Mouse (Mus musculus) cerebellum, adult 2 months (tissue): Measurements from ENCODE around the gene Mnx1. TPM values are rescaled to one million over a fixed set of nuclear protein-coding genes. Genes with fewer than 3 reads are reported as not detected.
"Not testable (repeated sequence)": the region's sequence is repeated elsewhere in the genome, so short reads cannot be mapped to it uniquely, and the experiment has no call there.

ENCODE experiments used
- DNase-seq, 2 experiments: peaks; one replicate each; pipeline ENCODE4 v3.0.0; 2021
- H3K27ac ChIP-seq: fragments of 200-500 bp; 2 replicates; pipeline ENCODE4 v1.5.1; 2012; ENCODE audit warnings: low read length, control low read depth, inconsistent platforms; ENCODE audit not compliant: insufficient read depth
- H3K27me3 ChIP-seq: fragments of 200-500 bp; 2 replicates; pipeline ENCODE4 v1.6.1; 2012; ENCODE audit warnings: inconsistent platforms, mild to moderate bottlenecking, low read length, moderate library complexity; ENCODE audit not compliant: control insufficient read depth, insufficient read depth
- H3K4me1 ChIP-seq: fragments of 200-500 bp; 2 replicates; pipeline ENCODE4 v1.6.1; 2011; ENCODE audit warnings: low read length; ENCODE audit not compliant: control insufficient read depth, insufficient read depth
- H3K4me3 ChIP-seq: fragments of 200-500 bp; replicated peaks from 2 replicates; pipeline ENCODE3; 2011; ENCODE audit warnings: mild to moderate bottlenecking, low read depth, low read length, control low read depth; ENCODE audit not compliant: insufficient read depth
- CTCF ChIP-seq: fragments of 200-500 bp; IDR thresholded peaks from 2 replicates; pipeline ENCODE4 v1.5.1; 2011; ENCODE audit warnings: low read depth, mild to moderate bottlenecking, control low read depth, low read length, moderate library complexity, borderline replicate concordance; ENCODE audit not compliant: insufficient read depth
- POLR2A ChIP-seq: fragments of 200-500 bp; IDR thresholded peaks from 2 replicates; pipeline ENCODE4 v1.6.1; 2011; ENCODE audit warnings: low read length, control low read depth, borderline replicate concordance; ENCODE audit not compliant: insufficient read depth
- WGBS: fragments of 180-500 bp; shearing (Covaris S2); methylation state at CpG from one replicate; pipeline ENCODE4 v1.1.7; 2018; 5-methylcytosine and 5-hydroxymethylcytosine counted together
- polyA plus RNA-seq: library from polyadenylated mRNA; depleted of rRNA; stranded (reverse); fragments of >200 nt; gene quantifications from 2 replicates; pipeline ENCODE4 v1.2.3, GENCODE M21; 2012

The Mnx1 gene
- polyA plus RNA-seq, 1 experiment, result not detected

DNA sequence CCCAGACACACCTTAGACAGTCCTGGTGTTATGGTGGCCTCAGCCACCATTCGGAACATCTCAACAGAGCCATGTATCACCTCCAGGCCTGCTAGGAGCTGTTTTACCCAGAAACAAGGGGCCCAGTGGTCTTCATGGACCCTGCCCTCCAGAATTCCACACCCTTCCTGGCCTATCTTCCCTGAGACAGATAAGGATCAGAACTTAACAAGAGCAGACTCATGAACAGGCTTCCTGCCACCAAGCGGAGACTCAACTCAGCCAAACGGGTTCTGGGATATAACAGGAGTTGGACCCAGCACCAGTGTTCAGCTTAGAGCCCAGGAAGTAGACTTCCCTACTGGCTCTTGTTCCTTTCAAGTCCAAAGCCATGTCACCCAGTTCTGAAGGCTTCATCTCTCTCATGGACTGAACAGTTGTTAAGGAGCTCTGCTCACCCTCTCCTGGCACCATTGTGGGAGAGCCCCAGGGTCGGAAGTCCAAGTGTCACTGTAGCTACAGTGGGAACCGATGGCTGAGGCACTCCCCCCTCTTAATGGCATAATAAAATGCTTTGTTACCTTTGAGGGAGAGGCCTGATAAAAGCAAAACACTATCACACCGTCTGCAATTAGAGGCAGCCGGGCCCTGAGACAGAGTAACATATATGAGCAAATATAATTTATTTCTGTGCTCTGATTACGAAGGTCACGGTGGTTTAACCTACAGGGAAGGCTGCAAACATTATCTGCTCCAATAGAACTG is 15.2 kb downstream of the Mnx1 start:
- Histone ChIP-seq H3K4me1 (no peaks in the 10 kb centered on the region), H3K4me3 (no peak overlapping the region), H3K27ac (no peak overlapping the region), H3K27me3 (peaks cover 1% of the 10 kb centered on the region; the same call in 1 of the 2 replicates)
- TF ChIP-seq POLR2A (no peak), CTCF (no peak)
- 77% methylated on average over 9 of the region's 9 CpGs for WGBS
- no peak for DNase-seq

DNA sequence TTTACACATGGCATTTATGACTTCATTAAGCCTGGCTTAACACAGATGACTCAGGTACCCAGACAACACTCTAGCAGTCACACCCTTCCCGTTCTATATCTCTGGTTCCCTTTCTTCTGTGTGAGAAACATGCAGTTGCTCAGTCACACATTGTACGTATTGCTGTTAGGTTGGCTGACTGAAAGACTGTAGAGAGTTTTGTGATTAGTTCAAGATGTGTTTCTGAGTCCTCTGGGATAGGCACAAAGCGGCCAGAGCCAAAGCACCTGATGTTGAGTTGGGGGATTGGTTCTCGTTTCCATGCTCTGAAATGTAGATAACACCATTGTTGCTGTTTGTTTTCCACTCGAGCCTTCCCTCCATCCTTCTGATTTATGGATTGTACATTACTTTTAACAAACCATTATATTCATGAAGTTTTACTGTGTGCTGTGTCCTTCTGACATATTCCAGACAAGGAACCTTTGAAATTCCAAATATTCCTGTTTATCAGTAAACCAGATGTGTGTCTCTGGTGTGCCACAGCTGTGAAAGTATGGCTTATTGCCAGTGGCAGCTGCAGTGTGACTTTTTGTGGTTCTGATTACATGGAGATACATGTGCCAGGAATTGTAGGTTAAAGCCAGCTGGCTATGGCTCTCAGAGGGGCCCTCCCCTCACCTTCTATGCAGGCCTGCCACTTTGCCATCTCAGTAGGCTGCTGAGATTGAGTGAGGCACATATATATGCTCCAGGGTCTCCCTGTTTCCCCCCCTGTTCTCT is 21.2 kb downstream of the Mnx1 start:
- Histone ChIP-seq H3K4me3 (no peak overlapping the region), H3K27me3 (no peaks in the 10 kb centered on the region), H3K4me1 (no peaks in the 10 kb centered on the region), H3K27ac (no peak overlapping the region)
- WGBS, result 82% methylated on average over 5 of the region's 5 CpGs
- TF ChIP-seq CTCF (no peak), POLR2A (no peak)
- no peak for DNase-seq

DNA sequence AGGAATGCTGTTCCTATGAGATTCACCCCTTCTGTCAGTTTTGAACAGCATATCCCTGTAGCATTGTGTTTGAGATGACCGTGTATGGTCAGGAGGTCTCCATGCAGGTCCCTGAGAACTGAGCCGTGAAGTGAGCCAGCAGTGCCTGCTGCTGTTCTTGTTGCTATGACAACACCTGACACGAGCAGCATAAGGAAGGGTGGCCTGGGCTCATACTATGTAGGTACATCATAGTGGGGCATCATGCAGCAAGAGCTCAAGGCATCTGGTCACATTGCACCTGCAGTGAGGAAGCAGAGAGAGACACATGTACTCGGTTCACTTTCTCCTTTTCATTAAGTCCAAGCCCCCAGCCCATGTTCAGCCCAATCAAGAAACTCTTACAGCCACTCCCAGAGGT is 25.9 kb downstream of the Mnx1 start:
- WGBS, result 30% methylated on average over 4 of the region's 4 CpGs
- H3K27ac ChIP-seq, result no peak overlapping the region
- DNase-seq, result no peak
- TF ChIP-seq POLR2A, result no peak
- no peak for TF ChIP-seq CTCF
- H3K4me3 ChIP-seq, result no peak overlapping the region
- H3K4me1 ChIP-seq, result no peaks in the 10 kb centered on the region
- no peaks in the 10 kb centered on the region for H3K27me3 ChIP-seq

DNA sequence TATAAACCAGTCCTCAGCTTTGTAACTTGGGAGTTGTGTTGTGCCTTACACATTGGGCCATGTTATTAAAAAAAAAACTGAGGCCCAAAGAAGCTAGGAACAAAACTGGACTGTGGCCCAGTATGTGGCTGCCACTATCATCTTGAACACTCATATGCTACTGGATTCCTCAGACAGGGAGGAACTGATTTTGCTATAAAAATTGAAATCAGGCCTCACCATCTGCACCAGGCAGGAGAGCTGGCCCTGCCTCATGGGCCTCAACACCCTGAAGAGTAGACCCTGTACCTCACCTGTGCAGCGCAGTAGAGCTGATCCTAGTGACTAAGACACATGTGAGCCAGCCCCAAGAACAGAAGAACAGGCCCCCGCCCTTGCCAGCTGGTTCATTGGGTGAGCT is 33.0 kb downstream of the Mnx1 start:
- Histone ChIP-seq H3K27ac (no peak overlapping the region), H3K4me3 (no peak overlapping the region), H3K4me1 (no peaks in the 10 kb centered on the region), H3K27me3 (no peaks in the 10 kb centered on the region)
- 96% methylated on average over 2 of the region's 2 CpGs for WGBS
- TF ChIP-seq POLR2A, result no peak
- TF ChIP-seq CTCF, result no peak
- DNase-seq, result no peak

DNA sequence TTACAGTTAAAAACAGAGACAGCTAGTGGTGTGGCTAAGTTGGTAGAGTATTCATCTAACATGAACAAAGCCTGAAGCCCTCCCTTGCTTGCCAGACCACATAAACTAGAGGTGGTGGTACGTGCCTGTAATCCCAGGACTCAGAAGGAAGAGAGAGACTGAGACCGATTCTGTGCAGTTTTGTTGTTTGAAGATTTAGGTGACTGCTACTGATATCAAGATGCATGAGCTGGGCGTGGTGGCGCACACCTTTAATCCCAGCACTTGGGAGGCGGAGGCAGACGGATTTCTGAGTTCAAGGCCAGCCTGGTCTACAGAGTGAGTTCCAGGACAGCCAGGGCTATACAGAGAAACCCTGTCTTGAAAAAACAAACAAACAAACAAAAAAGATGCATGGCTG is 41.5 kb downstream of the Mnx1 start:
- 97% methylated on average over 6 of the region's 6 CpGs for WGBS
- peaks cover 12% of the 10 kb centered on the region for H3K4me1 ChIP-seq

DNA sequence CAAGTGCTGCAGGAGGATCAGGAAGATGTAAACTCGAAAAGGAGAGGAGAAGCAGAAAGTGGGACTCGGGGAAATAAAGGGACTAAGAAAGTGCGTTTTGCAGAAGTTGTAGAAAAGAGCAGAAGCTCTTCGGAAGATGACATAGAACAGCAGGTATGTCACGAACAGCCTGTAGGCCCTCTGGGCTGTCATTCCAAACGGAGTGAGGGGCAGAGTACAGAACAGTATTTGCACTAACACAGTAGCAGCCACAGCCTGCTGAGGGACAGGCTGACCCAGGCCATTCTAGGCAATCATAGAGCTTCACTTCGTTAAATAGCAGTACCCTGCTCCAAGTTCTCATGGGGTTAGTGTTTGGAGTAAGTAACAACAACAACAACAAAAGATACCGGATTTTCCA is 42.8 kb downstream of the Mnx1 start:
- TF ChIP-seq CTCF (no peak), POLR2A (no peak)
- Histone ChIP-seq H3K4me3 (peak overlapping the region; percentile 88), H3K27me3 (no peaks in the 10 kb centered on the region), H3K4me1 (peaks cover 12% of the 10 kb centered on the region), H3K27ac (no peak overlapping the region)
- DNase-seq, result no peak
- WGBS, result 53% methylated on average over 8 of the region's 8 CpGs

More for the DNA sequence above, 41.5 kb downstream of the Mnx1 start:
- H3K27ac ChIP-seq, H3K27me3 ChIP-seq, DNase-seq, H3K4me3 ChIP-seq: not testable (repeated sequence)

DNA sequence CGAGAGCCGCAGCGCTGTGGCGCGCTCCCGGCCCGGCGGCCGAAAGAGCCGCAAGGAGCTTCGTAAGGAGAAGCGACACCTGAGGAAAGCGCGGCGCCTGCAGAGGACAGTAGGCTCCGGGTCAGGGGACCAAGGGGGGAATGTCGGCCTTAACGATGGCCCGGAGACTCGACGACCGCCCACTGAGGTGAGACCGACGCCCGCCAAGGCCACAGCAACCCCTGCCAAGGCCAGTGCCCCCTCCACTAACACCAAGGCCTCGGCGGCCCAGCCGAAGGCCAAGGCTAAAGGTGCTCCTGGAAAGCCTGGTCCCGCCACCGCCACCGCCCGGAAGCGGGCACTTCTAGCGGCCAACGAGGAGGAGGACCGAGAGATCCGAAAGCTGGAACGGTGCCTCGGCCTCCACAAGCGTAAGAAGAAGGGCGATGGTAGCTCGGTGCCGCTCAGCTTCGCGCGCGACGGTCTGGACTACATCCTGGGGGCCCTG is 43.4 kb downstream of the Mnx1 start:
- Histone ChIP-seq H3K27ac (no peak overlapping the region), H3K4me3 (peak overlapping the region; percentile 88), H3K4me1 (peaks cover 12% of the 10 kb centered on the region), H3K27me3 (no peaks in the 10 kb centered on the region)
- under 1% methylated on average over 48 of the region's 48 CpGs for WGBS
- TF ChIP-seq POLR2A, result no peak
- TF ChIP-seq CTCF, result no peak
- peak in 1 of 2 experiments; percentile 37 for DNase-seq

DNA sequence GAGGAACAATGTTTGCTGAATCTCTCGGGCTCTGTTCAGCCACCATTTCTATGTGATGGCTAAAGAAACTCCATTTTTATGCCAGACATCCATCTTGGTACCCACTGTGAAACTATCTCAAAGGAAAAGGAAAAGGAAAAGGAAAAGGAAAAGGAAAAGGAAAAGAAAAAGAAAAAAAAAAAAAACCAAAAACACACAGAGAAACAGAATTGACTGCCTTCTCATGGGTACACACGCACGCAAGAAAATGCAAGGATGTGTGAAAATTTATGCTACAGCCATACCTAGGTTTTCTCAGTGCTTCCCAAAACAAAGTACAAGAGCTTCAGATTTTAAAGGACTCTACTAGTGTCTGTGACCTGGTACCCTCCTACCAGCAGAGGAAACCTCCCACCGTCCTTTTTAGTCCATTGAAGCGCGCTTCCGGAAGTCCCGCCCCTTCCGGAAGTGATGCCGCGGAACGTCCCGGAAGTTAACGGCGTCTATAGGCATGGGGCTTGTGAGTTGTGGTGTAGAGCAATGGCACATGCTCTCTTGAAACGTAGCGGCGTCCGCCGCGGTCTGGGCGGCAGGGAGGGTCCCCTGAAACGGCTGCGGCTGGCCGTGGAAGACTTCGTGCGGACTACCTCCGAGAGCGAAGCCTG is 43.9 kb downstream of the Mnx1 start, which contains the start of gene Nom1:
Gene Nom1 (plus strand): TSS at position 437 of the 644 bp plus-strand sequence.
- WGBS, result 4% methylated on average over 29 of the region's 29 CpGs
- Histone ChIP-seq H3K27me3 (no peaks in the 10 kb centered on the region), H3K4me1 (peaks cover 12% of the 10 kb centered on the region), H3K4me3 (peak within 1 kb of the TSS; percentile 88), H3K27ac (no peak within 1 kb of the TSS; the same call in 1 of the 2 replicates)
- DNase-seq, result peak; percentile 90 to 92
- no peak for TF ChIP-seq CTCF
- TF ChIP-seq POLR2A, result peak; percentile 70; the same call in 1 of the 2 replicates

DNA sequence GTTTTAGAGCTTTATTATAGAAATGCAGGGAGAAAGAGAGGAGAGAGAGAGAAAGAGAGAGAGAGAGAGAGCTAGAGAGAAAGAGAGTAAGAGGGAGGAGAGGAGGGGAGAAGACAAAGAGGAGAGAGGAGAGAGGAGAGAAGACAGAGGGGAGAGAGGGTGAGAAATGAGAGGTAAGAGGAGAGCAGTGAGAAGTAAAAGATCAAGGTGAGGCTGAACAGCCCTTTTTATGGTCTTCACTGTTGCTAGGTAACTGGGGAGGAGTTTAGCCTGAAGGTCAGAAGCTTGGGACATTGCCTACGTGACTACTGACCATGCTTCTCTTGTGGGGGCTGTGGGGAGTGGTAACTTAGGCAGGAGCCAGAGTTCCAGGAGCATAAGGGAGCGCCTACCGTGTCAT is 54.9 kb downstream of the Mnx1 start:
- not testable (repeated sequence) for H3K4me1 ChIP-seq, H3K27ac ChIP-seq, H3K27me3 ChIP-seq, DNase-seq, H3K4me3 ChIP-seq
- 51% methylated on average over 3 of the region's 3 CpGs for WGBS
